Mouse (Mus musculus) heart, adult 2 months (tissue): ENCODE results near the gene Runx2.

Experiments used
- CTCF ChIP-seq: fragments of 200-600 bp; IDR thresholded peaks from 2 replicates; pipeline ENCODE4 v1.8.1; 2022; ENCODE audit warnings: antibody characterized with exemption, mild to moderate bottlenecking, moderate library complexity
- POLR2A ChIP-seq: fragments of 200-500 bp; IDR thresholded peaks from 2 replicates; pipeline ENCODE4 v1.6.1; 2011; ENCODE audit warnings: mild to moderate bottlenecking, low read depth, low read length, control low read depth; ENCODE audit not compliant: insufficient read depth

DNA sequence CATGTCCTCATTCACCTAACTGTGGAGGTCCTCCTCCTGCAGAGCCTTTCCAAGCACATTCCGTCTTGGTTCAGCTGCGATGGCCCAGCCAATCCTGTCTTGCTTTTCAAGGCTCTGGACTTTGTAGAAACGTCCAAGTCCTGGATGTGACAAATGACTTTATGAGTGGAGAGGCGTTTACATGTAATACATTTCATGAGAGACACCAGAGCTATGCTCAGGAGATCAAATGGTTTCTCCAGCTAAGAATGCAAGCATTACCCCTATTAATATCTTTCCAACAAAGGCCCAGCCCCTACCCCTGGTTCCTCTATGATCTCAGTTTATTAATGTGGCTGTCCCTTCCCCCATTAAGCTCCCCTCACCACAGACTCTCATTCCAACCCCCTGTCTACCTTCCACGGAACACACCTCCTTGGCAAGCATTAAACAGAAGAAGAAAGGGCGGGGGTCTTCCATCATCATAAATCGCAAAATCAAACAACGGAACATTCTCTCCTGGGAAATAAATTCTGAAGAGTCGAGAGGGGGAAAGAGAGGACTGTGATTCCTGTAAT lies 364.6 kb downstream of the Runx2 start:
- TF ChIP-seq CTCF (no peak), POLR2A (no peak)
